Mouse (Mus musculus) brain, embryonic 18.5 days (tissue): ENCODE data around the gene Tssk6.
"Not testable (repeated sequence)": the region's sequence is repeated elsewhere in the genome, so short reads cannot be mapped to it uniquely, and the experiment has no call there.

Experiments used
- DNase-seq: peaks from one replicate; pipeline ENCODE4 v3.0.0-alpha.2; 2012; ENCODE audit warnings: low read depth, low spot score

Tssk6 gene

DNA sequence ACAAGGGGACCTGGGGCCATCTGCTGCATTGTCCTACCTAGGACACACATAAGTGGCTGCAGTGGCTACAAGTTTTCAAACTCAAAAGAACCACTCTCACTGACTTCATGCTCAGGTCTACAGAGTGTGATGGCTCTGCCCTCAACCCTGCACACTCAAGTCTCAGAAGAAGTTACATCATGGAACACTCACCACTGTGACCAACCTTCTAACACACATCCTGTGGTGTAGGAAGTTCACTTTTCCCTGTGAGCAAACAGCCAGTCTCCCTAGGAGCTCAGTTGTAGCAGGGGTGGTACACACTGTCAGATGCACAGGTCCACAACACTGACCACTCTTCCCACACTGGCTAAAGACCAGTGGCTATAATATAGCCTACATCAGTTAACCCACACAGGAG, 16.5 kb downstream of the Tssk6 start:
- no peak for DNase-seq

- peak; percentile 64 for DNase-seq
These were observed 17.0 kb downstream of the Tssk6 start for GRCm38 (mm10) chr8:69919010-69919409.

DNA sequence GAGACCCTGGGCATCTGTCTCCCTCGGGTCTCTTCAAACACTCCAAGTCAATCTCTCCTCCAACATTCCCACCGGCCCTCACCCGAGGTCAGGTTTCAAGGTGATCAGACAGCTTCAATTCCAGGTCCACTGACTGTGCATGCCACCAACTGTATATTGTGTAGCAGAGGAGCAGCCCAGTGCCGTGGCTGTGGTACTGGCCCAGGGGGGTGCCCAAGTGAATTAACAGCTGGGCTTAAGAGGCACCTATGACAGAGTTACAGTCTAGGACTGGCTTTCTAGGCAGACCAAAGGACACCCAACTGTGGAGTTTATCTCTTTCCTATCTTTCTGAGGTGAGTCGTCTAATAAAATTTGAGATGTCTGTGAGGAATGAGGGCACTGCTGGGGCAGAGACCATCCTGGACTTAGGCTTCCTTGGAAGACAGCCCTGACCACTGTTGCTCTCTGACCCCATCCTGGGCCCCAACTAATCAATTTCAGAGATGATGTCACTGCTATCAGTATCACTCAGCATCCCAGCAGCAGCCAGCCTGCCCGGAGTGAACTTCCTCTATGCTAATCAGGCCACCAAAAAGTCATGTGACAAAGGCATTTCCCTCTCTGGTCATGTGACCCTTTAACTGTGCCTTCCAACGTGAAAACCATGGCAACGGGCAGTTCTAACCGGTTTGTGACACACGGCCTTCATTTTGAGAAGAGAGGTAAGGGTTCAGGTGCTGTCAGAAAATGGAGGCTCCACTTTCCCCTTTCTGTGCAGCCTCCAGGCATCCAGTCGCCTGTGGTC, 18.1 kb downstream of the Tssk6 start:
- peak; percentile 46 for DNase-seq

DNA sequence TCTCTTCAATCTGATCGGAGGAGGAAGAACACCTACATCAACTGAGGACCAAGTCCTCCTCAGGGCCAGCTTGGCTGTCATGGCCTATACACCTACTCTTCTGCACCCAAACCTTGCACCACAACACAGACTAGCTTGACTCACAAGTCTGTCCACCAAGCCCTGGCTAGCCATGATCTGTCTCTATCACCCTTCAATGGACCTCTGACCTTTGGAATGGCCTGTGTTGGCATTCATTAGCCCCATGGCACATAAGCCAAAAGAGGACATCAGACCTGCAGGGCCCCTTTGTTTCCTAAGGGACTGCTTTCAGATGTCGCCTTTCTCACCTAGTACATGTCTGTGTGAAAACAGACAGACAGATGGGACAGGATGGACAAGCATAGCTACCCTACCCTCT, 19.2 kb downstream of the Tssk6 start:
- DNase-seq = no peak

- no peak for DNase-seq
These were observed 22.0 kb downstream of the Tssk6 start for GRCm38 (mm10) chr8:69923986-69924385.

DNA sequence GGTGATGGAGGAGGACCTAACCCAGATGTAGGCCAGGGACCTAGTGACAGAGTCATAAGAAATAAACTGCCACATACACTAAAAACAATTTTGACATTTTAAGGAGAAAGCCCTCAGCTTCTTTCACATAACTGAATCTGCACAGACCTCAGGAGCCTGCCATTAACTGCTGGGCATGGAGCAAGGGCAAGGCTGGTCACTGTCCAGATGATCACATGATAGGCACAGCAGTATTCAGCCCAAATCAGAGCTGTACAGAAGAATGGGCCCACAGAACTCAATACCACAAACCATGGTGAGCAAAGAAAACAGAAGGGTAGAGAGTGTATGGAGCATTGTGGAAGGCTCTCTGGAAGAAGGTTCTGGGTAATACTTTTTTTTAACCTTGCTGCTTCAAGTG, 24.9 kb downstream of the Tssk6 start:
- no peak for DNase-seq

DNA sequence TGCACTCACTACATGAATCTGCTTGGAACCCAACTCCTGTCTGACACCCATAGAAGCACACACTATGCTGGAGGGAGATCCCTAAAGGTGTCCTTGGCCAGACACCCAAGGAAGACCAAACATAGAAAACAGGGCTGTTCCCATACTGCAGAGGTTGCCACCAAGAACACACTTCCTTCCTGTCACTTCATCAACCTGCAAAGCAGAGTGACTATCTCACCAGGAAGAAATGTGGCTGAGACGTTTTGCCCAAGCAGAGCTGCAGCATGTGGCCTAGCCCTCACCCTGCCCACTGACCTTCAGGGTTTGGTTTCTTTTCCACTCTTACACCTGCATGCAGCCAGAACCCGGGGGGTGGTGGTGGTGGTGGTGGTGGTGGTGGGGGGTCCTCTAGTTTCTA, 31.8 kb downstream of the Tssk6 start:
- no peak for DNase-seq

GRCm38 (mm10) chr8:69934582-69934981, 32.6 kb downstream of the Tssk6 start:
- DNase-seq = no peak

- no peak for DNase-seq
These were observed 33.4 kb downstream of the Tssk6 start for GRCm38 (mm10) chr8:69935431-69935830.

- no peak for DNase-seq
These were observed 34.2 kb downstream of the Tssk6 start for GRCm38 (mm10) chr8:69936050-69936794.

- no peak for DNase-seq
These were observed 35.5 kb downstream of the Tssk6 start for GRCm38 (mm10) chr8:69937466-69937865.

DNA sequence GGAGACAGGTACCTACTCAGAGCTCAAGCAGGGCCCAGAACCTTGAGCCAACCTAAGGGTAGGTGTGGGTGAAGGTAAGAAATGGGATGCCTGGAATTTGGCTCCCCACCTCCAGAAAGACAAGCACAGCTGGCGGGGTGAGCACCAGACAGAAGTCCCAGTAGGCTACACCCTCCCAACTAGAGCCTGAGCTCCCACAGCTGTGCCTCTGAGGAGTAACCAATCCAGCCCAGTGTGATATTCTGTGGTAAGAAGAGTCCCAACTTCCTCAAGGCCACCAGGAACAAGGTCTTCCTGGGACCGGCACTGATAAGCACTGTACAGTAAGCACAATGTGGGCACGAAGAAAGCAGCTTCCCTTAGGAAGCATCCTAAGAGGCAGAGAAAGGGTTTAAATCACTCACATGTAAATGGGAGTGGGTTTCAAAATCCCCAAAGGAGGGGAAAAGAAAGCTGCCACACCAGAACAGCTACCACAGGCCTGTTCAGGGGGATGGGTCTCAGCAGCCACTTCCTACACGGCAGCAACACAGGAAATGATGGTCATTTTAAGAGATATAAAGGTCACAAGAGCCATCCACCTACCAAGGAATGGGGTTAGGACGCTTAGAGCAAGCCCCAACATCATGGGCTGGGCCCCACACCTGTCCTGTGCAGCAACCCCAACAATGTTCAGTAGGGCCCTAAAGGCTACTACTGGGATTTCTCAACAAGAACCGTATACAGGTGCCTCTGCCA, 36.4 kb downstream of the Tssk6 start:
- no peak for DNase-seq

DNA sequence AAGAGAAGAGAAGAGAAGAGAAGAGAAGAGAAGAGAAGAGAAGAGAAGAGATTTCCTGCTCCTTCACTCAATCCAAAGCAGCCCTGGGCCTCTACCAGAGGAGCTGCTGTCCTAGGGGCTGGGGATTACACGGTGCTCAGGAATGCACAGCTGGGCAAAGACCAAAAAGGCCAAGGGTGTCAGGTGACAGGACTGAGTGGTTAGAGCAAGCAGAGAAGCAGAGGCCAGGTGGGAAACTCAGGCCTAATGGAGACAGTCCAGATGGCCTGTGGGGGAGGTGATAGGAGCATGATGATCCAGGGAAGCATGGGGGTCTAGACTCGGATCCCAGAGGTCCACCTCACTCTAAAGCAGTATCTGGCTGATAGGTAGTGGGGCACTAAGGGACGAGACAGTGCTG, 37.6 kb downstream of the Tssk6 start:
- no peak for DNase-seq

DNA sequence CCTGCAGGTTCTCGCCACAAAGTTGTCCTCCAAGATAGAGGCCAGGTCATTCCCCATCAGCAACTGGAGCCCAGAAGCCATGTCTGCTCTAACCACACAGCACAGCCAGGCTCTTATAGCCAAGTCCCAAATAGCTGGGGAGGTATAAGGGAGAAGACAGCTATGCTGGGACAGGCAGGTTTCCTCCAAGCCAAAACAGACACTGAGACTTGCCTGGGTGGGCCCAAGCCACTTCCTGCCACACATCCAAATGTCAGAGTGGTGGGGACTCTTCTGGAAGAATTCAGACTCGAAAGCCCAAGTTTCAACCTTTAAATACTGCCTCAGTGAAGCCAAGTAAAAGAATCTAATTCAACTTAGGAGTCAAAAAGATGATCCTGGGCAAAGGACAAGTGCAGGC, 38.4 kb downstream of the Tssk6 start:
- no peak for DNase-seq

DNA sequence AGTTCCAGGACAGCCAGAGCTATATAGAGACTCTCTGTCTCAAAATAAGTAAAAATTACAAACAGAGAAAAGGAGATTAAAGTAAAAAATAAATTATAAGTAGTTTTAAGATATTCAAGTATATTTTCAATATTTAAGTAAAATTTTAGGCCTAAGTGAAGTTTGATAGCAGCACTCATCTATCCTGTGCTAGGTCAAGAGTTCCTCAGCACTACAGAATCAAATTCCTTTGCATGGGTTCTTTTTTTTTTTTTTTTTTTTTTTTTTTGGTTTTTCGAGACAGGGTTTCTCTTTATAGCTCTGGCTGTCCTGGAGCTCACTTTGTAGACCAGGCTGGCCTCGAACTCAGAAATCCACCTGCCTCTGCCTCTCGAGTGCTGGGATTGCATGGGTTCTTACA, 40.5 kb downstream of the Tssk6 start:
- DNase-seq = not testable (repeated sequence)

GRCm38 (mm10) chr8:69950300-69950699, 48.3 kb downstream of the Tssk6 start:
- no peak for DNase-seq
